Mouse (Mus musculus): Measurements from ENCODE around the gene Adk. TPM values are rescaled to one million over a fixed set of nuclear protein-coding genes. Genes with fewer than 3 reads are reported as not detected.
A peak's percentile ranks its signal among the peaks of the same experiment; 100 is the strongest.

The Adk gene
- total RNA-seq, 2 experiments from 2014 or later, result 114 to 134 TPM

- no peak for DNase-seq
These were observed 48.5 kb downstream of the Adk start for GRCm38 (mm10) chr14:21100876-21101275.

GRCm38 (mm10) chr14:21101562-21101961 is 49.2 kb downstream of the Adk start:
- DNase-seq, result peak; percentile 24 to 53

- no peak for DNase-seq
These were observed 50.4 kb downstream of the Adk start for GRCm38 (mm10) chr14:21102666-21103203.

GRCm38 (mm10) chr14:21105049-21105448 is 52.7 kb downstream of the Adk start:
- DNase-seq, result no peak

DNA sequence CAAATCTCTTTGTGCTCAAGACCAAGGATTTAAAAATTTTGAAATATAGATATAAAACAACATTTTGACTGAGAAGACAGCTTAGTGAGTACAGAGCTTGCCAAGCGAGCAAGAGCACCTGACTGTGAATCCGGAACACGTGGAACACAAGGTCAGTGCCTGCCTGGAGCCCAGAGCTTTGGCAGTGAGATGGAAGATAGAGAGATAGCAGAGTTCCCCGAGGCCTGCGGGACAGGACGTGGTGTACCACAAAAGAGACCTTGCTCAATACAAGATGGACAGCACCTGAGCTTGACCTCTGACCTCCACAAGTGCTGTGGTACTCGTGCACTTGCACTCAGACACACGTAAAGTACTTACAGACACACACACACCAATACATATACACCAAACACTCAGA is 54.2 kb downstream of the Adk start:
- peak; percentile 57 to 64 for DNase-seq

- DNase-seq, result no peak
These were observed 55.2 kb downstream of the Adk start for GRCm38 (mm10) chr14:21107551-21107950.

DNA sequence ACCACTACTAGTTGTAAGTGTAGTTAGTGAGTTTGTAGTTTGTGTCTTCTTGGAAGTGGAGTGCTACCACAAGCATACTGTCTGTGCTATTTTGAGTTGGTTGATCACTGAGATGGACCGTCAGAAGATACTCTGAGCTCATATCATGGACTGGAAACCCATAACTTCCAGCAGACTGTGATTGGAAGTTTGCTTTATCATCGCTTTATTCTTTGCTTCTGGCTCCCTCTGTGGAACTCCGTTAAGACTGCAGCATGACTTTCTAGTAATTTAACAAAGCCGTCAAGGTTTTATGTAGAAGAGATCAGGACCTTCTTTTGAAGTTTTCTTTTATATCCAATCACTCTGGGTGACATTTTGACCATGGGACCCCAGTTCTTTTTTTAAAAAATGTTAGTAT is 58.1 kb downstream of the Adk start:
- no peak for DNase-seq

GRCm38 (mm10) chr14:21111500-21111899 is 59.1 kb downstream of the Adk start:
- DNase-seq, result no peak

GRCm38 (mm10) chr14:21112174-21112573 is 59.8 kb downstream of the Adk start:
- no peak for DNase-seq

DNA sequence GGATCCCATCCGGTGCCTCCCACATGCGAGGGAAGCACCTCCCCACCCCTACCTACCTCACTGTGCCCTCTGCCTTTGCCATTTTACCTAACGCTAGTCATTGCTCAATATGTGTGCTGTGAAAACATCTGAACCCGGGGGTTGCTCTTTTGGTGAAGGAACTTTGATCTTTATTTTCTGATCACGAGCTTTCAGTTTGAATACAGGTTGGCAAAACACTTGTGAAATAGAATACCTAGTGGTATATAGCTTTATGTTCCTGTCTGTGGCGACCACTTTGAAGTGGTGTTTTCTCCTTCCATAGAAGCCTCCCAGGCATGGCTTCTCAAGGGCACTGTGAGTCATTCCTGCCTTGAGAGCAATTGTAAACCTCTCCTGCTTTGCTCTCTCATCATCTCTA is 60.4 kb downstream of the Adk start:
- peak; percentile 25 to 30 for DNase-seq

- no peak for DNase-seq
These were observed 62.0 kb downstream of the Adk start for GRCm38 (mm10) chr14:21114339-21114738.

DNA sequence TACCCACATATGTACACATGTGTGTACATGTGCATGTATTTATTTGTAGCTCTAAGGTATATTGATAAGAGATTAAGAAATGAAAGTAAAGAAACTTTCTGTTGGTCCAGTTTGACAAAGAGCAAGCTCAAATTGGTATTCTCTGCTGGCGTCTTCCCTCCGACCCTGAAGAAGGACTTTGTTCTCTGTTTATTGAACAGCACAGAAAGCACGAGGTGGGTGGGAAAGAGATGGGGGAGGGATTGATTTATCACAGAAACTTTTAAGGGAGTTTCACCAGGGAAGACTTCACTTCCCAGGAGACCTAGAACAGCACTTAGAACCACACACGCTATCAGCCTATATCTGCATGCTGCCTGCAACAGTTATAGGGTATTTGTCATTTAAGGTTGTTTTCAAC is 62.9 kb downstream of the Adk start:
- DNase-seq, result no peak

DNA sequence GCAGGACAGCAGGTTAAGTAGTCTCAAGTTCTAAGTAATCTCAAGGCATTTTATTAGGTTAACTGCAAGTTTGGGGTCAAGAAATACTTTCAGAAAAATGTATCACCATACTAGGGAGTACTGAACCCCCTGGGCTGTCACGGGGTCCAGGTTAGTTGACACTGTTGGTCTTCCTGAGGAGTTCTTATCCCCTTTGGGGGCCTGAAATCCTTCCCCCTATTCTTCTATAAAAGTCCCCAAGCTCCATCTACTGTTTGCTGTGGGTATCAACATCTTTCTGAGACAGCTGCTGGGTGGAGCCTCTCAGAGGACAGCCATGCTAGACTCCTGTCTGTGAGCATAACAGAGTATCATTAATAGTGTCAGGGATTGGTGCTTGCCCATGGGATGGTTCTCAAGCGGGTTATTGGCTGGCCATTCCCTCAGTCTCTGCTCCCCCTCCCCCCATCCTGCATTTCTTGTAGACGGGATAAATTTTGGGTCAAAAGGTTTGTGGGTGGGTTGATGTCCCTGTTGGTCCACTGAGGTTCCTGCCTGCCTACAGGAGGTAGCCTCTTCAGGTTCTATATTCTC is 63.6 kb downstream of the Adk start:
- DNase-seq, result peak in 1 of 2 experiments; percentile 29

GRCm38 (mm10) chr14:21118095-21118494 is 65.7 kb downstream of the Adk start:
- no peak for DNase-seq

DNA sequence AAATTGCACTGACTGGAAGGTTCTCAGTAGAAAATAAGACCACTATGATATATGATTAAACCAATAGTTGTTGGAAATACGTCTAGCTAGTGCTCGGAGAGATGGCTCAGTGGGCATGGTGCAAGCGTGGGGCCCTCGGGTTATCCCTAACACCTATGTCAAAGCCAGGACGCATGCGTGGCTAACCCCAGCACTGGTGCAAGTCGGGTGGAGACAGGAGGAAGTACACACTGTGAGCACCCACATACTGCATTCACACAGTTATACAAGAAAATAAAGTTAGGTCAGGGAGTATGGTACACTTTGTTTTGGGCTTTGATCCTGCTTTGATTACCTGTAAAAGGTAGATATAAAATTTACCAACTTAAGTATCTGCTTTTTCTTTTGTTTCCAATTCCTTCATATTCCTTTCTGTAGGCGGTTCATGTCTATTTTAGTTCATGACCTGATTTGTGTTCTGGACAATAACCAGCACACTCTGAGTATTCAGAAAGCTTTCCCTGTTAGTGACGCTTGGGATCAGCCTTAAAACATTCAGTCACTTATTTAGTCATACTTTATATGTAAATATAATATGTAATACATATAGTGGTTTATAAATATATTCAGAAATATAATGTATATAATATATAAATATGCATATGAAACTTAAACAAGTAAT is 67.4 kb downstream of the Adk start:
- DNase-seq, result no peak

DNA sequence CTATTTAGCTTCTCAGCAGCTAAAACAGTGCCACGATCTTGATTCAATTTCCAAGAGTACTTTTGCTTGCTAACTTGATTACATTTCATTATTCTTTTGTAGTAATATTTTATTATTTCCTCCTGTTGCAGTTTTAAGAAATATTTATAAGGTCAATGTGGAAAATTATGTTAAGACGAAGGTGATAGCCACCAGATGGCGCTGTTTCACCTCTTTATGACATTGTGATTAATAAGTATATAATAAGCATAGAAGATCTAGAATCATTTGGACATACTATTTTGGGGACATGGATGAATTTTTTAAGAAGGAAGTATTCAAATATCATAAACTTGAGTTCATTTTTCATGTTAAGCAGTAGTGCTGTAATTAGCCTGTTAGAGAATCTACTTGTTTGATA is 68.1 kb downstream of the Adk start:
- peak; percentile 35 to 54 for DNase-seq

DNA sequence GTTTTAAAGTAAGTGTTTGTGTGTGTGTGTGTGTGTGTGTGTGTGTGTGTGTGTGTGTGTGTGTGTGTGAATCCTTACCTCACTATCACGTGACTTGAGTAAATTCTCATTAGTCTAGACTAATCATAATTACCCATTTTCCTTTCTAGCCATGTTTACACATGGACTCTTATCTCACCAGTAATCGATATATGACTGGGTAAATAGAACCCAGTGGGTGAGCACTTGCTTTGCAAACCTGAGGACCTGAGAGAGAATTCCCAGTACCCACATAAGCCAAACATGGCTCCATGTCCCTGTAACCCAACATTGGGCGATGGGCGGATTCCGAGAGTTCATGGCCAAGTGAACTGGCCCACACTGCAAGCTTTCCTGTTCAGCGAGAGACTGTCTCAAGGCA is 74.8 kb downstream of the Adk start:
- no peak for DNase-seq

DNA sequence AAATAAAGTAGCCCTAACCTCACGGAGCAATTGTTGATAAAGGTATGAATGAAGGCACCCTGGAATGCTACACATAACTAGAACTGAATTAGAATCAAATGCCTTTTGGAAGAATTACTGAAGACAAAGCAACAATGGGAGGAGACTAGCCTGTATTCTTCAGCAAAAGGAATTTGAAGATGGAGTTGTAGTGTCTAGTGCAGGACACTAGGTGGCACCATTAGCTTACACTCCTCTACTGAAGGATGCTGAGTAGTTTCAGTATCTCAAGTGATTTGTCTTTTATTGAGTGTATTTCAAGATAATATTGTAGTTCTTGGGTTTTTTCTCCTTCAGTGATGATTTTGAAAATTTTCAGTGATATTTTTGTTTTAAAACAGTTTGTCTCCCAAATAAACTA is 84.5 kb downstream of the Adk start:
- DNase-seq, result peak; percentile 20 to 61

- DNase-seq, result no peak
These were observed 90.2 kb downstream of the Adk start for GRCm38 (mm10) chr14:21142603-21143002.

DNA sequence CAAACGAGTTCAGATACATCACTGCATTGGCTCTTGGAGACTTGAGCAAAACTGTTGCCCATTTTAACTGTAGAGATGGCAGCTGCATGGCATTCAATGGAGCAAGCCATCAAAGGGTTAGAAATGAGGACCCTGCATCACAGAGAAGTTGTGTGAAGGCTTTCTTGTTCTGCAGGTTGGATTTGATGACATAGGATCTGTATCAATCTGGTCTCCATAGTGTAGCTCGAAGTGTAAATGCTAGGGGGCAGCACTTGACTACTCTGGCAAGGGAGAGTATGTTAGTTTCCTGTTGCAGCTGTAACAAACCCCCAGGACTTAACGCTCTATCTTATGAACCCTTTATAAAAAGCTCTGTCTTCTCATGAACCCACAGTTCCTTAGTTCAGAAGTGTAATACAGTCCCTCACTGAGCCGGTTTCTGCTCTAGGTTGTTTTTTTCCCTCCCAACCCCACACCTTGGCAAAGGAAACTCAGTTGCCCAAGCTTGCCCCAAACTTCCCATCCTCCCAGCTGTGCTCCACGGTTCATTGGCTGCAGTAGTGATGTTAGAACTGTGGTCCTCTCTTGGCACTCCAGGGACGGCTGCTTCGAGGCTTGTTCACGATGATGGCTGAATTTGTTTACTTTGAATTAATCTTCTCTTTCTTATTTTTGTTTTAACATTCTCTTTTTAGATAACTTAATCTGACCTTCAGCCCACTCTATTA is 91.2 kb downstream of the Adk start:
- peak; percentile 26 to 62 for DNase-seq

GRCm38 (mm10) chr14:21147171-21147570 is 94.8 kb downstream of the Adk start:
- DNase-seq, result no peak

DNA sequence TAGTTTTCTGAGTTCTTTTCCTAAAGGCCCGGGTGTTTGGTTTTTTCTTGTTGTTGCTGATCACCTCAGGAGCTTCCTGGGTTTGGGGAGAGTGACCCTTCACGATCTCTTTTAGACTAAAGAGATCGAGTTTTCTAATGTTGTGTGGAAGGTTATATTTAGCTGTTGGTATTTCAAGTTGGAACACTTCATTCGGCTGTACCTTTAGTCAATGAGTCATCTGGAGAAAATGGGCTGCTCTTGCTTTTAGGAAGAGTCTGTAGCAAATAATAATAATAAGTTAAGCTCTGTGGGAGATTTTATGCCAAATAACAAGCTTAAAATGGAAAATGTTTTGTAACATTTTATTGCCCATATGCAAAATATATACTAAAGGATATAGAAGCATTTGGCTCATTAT is 97.9 kb downstream of the Adk start:
- DNase-seq, result no peak

DNA sequence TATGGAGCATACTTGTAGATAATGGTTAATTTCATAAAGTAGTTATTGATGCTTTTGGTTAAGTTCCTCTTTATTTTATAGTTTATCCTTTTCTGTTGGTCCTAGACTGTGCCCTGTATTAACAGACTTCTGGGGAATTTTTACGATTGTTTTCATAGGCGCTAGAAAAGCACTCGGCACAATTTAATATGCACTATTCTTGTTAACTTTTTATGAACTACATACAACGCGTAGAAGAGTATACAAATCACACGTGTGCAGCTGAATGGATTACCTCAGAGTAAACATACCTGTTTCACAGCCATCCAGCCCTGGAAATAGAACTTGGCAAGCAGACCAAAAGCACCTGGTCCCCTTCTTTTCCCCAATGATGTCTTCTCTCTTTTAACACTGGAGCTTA is 99.7 kb downstream of the Adk start:
- DNase-seq, result no peak

All from adrenal gland, postnatal 36 days (tissue).